Mouse (Mus musculus) hindbrain, embryonic 11.5 days (tissue): ENCODE results near the gene Txnrd1. TPM values are rescaled to one million over a fixed set of nuclear protein-coding genes. Genes with fewer than 3 reads are reported as not detected.

Experiments used
- ATAC-seq: fragments of 200-750 bp; cut with Nextera tagmentation; 2 replicates; pipeline ENCODE4 v1.8.0; 2017; ENCODE audit warnings: mild to moderate bottlenecking, moderate TSS enrichment, moderate library complexity; ENCODE audit not compliant: low FRiP score
- DNase-seq: peaks from one replicate; pipeline ENCODE4 v3.0.0-alpha.2; 2015; ENCODE audit warnings: low spot score
- H3K27ac ChIP-seq: fragments of 300-500 bp; sonication (generic); 2 replicates; pipeline ENCODE4 v1.5.1; 2014; ENCODE audit warnings: mild to moderate bottlenecking, low read depth, low read length
- H3K27me3 ChIP-seq: fragments of 300-500 bp; sonication (generic); 2 replicates; pipeline ENCODE4 v1.6.1; 2014; ENCODE audit warnings: mild to moderate bottlenecking, low read length, moderate library complexity, mixed read lengths; ENCODE audit not compliant: control insufficient read depth, insufficient read depth
- H3K36me3 ChIP-seq: fragments of 300-500 bp; sonication (generic); 2 replicates; pipeline ENCODE4 v1.6.1; 2014; ENCODE audit warnings: mild to moderate bottlenecking, low read length, moderate library complexity, mixed read lengths; ENCODE audit not compliant: control insufficient read depth, insufficient read depth
- H3K4me1 ChIP-seq: fragments of 300-500 bp; sonication (generic); replicated peaks from 2 replicates; pipeline ENCODE4 v1.6.1; 2014; ENCODE audit warnings: low read length, mixed read lengths; ENCODE audit not compliant: control insufficient read depth, insufficient read depth
- H3K4me2 ChIP-seq: fragments of 300-500 bp; sonication (generic); replicated peaks from 2 replicates; pipeline ENCODE4 v1.6.1; 2014; ENCODE audit warnings: mild to moderate bottlenecking, low read depth, low read length
- H3K4me3 ChIP-seq: fragments of 300-500 bp; sonication (generic); 2 replicates; pipeline ENCODE4 v1.5.1; 2014; ENCODE audit warnings: low read depth, low read length
- H3K9ac ChIP-seq: fragments of 300-500 bp; sonication (generic); 2 replicates; pipeline ENCODE4 v1.6.1; 2014; ENCODE audit warnings: low read depth, low read length
- H3K9me3 ChIP-seq: fragments of 300-500 bp; sonication (generic); 2 replicates; pipeline ENCODE4 v1.6.1; 2016; ENCODE audit warnings: low read length; ENCODE audit not compliant: control insufficient read depth
- WGBS: fragments of 180-500 bp; shearing (Covaris S2); extraction: QIAGEN DNeasy Blood & Tissue Kit; methylation state at CpG from one replicate; pipeline ENCODE4 v1.1.7; 2014; 5-methylcytosine and 5-hydroxymethylcytosine counted together
- polyA plus RNA-seq: library from polyadenylated mRNA; unstranded; fragments of >200 nt; fragmentation: Nextera tagmentation; extraction: Ambion mirVana; gene quantifications from 2 replicates; pipeline ENCODE4 v1.2.1, GENCODE M21; 2014

Txnrd1 gene
- polyA plus RNA-seq, 1 experiment from 2014 or later = 170 TPM

DNA sequence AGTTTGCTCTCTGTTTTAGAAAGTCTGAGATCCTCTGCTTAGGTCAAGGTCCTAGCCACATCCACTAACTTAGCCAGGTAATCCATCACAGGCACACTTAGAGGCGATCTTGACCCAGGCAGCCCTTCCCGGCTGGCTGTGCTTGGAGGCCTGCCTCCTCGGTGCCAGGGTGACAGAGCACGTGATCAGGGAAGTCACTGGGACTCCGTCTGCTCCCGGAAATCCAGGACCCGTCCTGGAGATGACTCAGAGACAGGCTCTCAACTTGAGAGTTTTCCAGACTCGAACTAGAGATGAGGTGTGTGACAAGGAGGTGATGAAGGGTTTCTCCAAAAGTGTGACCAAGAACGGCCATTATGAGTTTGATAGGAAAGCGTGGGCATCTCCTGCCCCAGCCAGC lies 9.2 kb upstream of the Txnrd1 start:
- ATAC-seq (no peak), DNase-seq (no peak)
- Histone ChIP-seq H3K9me3 (no peaks in the 10 kb centered on the region), H3K4me3 (no peak overlapping the region), H3K27me3 (no peaks in the 10 kb centered on the region), H3K4me2 (no peak overlapping the region), H3K27ac (no peak overlapping the region), H3K4me1 (no peaks in the 10 kb centered on the region), H3K9ac (no peak overlapping the region), H3K36me3 (no peaks in the 10 kb centered on the region)
- WGBS = 79% methylated on average over 10 of the region's 10 CpGs

DNA sequence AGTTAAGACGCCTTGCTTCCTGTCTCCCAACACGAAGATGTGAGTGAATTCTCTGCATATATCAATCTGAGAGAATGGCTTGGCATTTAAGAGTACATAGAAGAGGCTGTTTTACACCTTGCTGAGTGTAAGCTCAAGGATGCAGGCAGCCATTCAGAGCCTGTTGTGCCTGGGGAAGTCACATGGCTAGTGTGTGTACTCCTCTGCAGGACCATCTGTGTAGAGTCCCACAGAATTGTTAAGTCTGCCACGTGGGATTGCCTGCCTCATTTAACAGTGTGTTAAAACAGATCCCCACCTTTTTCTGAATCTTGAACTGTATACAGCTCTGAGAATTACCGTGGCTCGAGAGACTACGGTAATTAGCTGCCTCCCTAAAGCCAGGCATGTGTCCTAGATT lies 7.2 kb upstream of the Txnrd1 start:
- DNase-seq = no peak
- Histone ChIP-seq H3K36me3 (no peaks in the 10 kb centered on the region), H3K27ac (no peak overlapping the region), H3K4me2 (no peak overlapping the region), H3K9me3 (no peaks in the 10 kb centered on the region), H3K27me3 (no peaks in the 10 kb centered on the region), H3K4me1 (no peaks in the 10 kb centered on the region), H3K4me3 (no peak overlapping the region), H3K9ac (no peak overlapping the region)
- 63% methylated on average over 6 of the region's 6 CpGs for WGBS
- no peak for ATAC-seq

DNA sequence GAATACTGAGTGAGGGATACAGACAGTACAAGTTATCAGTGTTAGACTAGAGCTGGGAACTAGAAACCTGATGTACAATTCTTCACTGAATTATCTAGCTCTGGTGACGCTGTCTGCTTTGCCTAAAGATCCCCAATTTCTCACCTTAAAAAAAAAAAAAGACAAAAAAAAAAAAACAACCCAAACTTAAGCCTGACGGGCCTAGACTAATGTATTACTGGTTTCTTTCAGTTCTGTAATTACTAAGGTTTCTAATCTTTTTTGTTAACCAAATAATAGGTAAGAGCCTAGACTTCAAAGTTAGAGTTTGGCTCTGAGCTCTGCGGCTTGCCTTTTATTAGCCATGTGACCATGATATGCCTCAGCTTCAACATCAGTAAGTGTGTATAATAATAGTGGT lies 2.1 kb downstream of the Txnrd1 start:
- no peak overlapping the region for H3K4me2 ChIP-seq
- no peak overlapping the region for H3K4me3 ChIP-seq
- no peak overlapping the region for H3K27ac ChIP-seq
- no peaks in the 10 kb centered on the region for H3K4me1 ChIP-seq
- no peak overlapping the region for H3K9ac ChIP-seq
- H3K9me3 ChIP-seq = no peaks in the 10 kb centered on the region
- no peak for DNase-seq
- H3K27me3 ChIP-seq = no peaks in the 10 kb centered on the region
- no peak for ATAC-seq
- H3K36me3 ChIP-seq = no peaks in the 10 kb centered on the region
- 86% methylated on average over 3 of the region's 3 CpGs for WGBS

DNA sequence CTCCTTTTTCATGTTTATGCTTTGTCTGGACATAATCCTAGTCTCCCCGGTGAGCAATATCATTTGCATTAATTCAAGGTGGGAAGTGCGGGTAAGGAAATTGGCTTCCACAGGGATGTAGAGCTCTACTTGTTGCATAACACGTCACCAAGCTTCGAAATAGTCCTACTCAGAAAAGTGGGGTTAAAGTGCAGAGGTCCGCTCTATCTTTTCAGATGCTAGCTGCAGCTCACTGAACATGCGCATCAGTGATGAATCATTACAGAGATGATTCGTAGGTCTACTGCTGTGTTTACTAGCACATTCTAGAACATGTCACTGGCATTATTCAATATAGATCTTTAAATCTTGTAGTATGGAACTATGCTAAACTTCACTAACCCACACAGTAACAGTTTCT lies 4.6 kb downstream of the Txnrd1 start:
- DNase-seq = no peak
- 90% methylated on average over 7 of the region's 7 CpGs for WGBS
- no peak for ATAC-seq
- Histone ChIP-seq H3K4me1 (no peaks in the 10 kb centered on the region), H3K4me2 (no peak overlapping the region), H3K4me3 (no peak overlapping the region), H3K27me3 (no peaks in the 10 kb centered on the region), H3K9ac (no peak overlapping the region), H3K27ac (no peak overlapping the region), H3K36me3 (no peaks in the 10 kb centered on the region), H3K9me3 (no peaks in the 10 kb centered on the region)

DNA sequence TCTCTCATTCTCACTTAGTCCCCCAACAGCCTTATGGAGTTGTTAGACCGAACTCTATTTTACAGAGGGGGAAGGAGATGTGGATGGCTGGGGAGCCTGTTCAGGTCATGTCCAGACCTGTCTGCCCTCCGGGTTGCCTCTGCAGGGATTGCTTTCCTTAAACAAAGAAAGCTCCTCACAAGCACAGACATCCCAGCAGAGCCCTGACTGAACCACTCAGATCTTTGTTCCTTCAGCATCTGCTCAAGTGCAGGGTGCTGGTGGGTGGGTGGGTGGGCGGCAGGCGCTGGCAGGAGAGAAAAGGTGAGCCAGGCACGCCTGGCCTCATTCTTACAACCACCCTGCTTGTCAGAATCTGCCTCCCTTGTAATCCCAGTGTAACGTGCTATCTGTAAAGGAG lies 10.3 kb downstream of the Txnrd1 start:
- H3K36me3 ChIP-seq = no peaks in the 10 kb centered on the region
- H3K4me2 ChIP-seq = no peak overlapping the region
- H3K9me3 ChIP-seq = no peaks in the 10 kb centered on the region
- no peak overlapping the region for H3K4me3 ChIP-seq
- H3K27me3 ChIP-seq = no peaks in the 10 kb centered on the region
- no peak overlapping the region for H3K27ac ChIP-seq
- no peak for DNase-seq
- no peak overlapping the region for H3K9ac ChIP-seq
- no peak for ATAC-seq
- 67% methylated on average over 6 of the region's 6 CpGs for WGBS
- no peaks in the 10 kb centered on the region for H3K4me1 ChIP-seq

DNA sequence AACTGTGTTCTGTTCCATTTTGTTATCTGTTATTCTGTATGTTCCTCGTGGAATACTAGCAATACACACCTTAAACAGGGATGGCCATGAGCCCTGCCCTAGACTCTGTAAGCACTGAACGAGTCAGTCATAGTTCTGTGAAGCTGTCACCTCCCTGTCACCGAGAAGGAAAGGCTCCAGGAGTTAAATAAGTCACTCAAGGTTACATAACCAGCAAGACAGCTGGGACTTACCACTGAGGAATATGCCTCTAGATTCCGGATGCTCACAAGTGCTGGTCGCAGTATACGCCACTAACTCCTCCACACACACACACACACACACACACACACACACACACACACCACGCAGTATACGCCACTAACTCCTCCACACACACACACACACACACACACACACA lies 11.0 kb downstream of the Txnrd1 start:
- ATAC-seq = no peak
- no peaks in the 10 kb centered on the region for H3K36me3 ChIP-seq
- H3K4me3 ChIP-seq = no peak overlapping the region
- 86% methylated on average over 7 of the region's 8 CpGs for WGBS
- no peak for DNase-seq
- H3K9ac ChIP-seq = no peak overlapping the region
- no peaks in the 10 kb centered on the region for H3K9me3 ChIP-seq
- H3K4me1 ChIP-seq = no peaks in the 10 kb centered on the region
- no peak overlapping the region for H3K4me2 ChIP-seq
- no peak overlapping the region for H3K27ac ChIP-seq
- no peaks in the 10 kb centered on the region for H3K27me3 ChIP-seq

DNA sequence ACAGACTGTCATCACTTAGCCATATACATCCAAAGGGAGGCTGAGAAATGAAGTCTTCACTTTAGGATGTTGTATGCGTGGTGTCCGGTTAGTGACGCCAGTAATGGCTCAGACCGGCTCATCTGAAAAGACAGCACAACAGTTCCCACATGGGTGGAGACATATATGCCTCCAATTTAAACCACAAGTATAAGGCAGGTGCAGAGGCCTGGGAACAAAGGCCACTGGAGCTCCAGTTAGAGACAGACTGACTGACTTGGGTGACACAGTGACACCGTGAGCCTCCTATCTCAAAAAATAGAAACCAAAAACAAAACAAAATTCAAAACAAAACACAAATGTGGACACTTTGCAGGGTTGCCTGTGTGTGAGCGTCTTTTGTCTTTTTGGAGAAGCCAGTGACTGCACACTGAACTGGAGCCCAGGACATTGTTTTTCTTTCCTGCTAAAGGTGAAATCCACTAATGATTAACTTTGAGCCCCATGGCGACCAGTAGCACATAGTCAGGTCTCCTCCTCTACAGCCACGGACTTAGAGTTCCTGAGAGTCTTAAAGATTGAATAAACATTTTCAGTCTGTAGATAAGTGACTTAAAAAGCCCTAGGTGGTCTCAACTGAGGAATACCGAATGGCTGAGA lies 14.2 kb downstream of the Txnrd1 start:
- Histone ChIP-seq H3K9me3 (no peaks in the 10 kb centered on the region), H3K4me3 (no peak overlapping the region), H3K36me3 (no peaks in the 10 kb centered on the region), H3K4me2 (no peak overlapping the region), H3K4me1 (no peaks in the 10 kb centered on the region), H3K27me3 (no peaks in the 10 kb centered on the region), H3K27ac (no peak overlapping the region), H3K9ac (no peak overlapping the region)
- 81% methylated on average over 9 of the region's 9 CpGs for WGBS
- no peak for DNase-seq
- ATAC-seq = no peak

DNA sequence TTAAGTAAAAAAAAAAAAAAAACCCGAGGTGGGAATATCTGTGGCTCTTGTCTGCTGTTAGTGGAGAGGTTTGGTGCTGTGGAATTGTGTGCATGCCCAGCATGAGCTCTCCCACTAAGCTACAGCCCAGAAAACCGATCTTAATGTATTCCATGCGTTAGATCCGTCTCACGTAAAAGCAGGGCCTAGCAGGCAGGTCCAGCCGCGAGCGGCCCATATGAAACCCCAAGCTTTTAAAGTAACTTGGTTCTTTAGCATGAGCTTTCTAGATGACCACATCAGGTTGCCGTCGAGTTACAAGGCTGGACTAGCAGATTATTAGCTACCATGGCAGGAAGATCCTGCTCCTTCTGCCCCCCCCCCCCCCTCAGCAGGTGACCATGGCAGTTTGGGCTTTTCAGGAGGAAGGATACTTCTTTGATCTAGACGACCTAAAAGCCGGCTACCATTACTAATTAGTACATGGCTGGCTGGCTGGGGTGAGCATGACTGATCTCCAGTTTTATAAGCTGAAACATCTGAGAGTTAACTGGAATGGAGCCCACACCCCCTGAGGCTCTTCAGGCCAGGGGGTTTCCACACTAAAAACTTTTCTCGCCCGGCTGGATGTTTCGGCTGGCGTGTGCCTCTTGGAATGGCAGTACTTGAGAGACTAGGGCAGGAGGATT lies 16.1 kb downstream of the Txnrd1 start:
- Histone ChIP-seq H3K9me3 (no peaks in the 10 kb centered on the region), H3K36me3 (no peaks in the 10 kb centered on the region), H3K27ac (no peak overlapping the region), H3K4me3 (no peak overlapping the region), H3K4me2 (no peak overlapping the region), H3K4me1 (no peaks in the 10 kb centered on the region), H3K27me3 (no peaks in the 10 kb centered on the region), H3K9ac (no peak overlapping the region)
- ATAC-seq (no peak), DNase-seq (no peak)
- WGBS = 55% methylated on average over 16 of the region's 16 CpGs

DNA sequence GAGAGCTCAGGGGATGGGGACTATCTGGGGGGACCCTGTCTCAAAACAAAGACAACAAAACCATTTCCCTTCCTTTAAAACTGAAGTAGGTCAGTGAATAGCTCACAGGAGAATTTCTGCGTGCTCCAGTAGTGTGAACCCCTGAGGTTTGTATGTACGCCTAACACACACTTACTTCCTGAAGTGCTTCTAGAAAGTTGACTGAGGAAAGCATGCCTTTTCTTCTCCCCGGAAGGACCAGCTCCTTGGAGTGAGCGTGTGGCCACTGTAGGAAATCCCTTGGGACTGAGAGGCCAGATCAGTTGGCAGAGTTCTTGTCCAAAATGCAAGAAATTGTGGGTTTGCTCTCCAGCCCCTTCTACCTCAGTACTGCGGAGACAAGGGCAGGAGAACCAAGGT lies 16.6 kb downstream of the Txnrd1 start:
- DNase-seq (no peak), ATAC-seq (no peak)
- Histone ChIP-seq H3K4me2 (no peak overlapping the region), H3K27ac (no peak overlapping the region), H3K9me3 (no peaks in the 10 kb centered on the region), H3K4me1 (no peaks in the 10 kb centered on the region), H3K27me3 (no peaks in the 10 kb centered on the region), H3K9ac (no peak overlapping the region), H3K36me3 (no peaks in the 10 kb centered on the region), H3K4me3 (no peak overlapping the region)
- 80% methylated on average over 5 of the region's 5 CpGs for WGBS
